Mouse (Mus musculus) CH12.LX (cell line): ENCODE measurements at regions not wholly inside any gene's neighbourhood (a gene's known extent, or its start where the extent isn't known, plus 50 kb on each side); places are given as distances from the start of the nearest gene placed in this dataset.

Source experiments
- CHD2 ChIP-seq: IDR thresholded peaks from 2 replicates; pipeline ENCODE4 v1.6.1; 2011; ENCODE audit warnings: low read length, improper control_type of control experiment
- CTCF ChIP-seq, 2 experiments: IDR thresholded peaks in 1 of 2; conservative IDR thresholded peaks in 1 of 2; 2 replicates each; pipeline ENCODE4 v1.5.1; 2011 to 2012; ENCODE audit warnings: low read depth in 2 of 2, low read length in 2 of 2, improper control_type of control experiment in 1 of 2, inconsistent platforms in 1 of 2, mild to moderate bottlenecking in 1 of 2, moderate library complexity in 1 of 2
- EP300 ChIP-seq: IDR thresholded peaks from 2 replicates; pipeline ENCODE4 v1.6.1; 2011; ENCODE audit warnings: low read length, improper control_type of control experiment
- MAX ChIP-seq: IDR thresholded peaks from 2 replicates; pipeline ENCODE4 v1.6.1; 2011; ENCODE audit warnings: low read length, improper control_type of control experiment
- MEF2A ChIP-seq: IDR thresholded peaks from 2 replicates; pipeline ENCODE4 v1.6.1; 2014; ENCODE audit warnings: low read depth, mild to moderate bottlenecking, inconsistent platforms, low read length, improper control_type of control experiment, borderline replicate concordance
- NELFE ChIP-seq: IDR thresholded peaks from 2 replicates; pipeline ENCODE4 v1.6.1; 2011; ENCODE audit warnings: low read depth, low read length, improper control_type of control experiment
- POLR2A ChIP-seq: IDR thresholded peaks from 2 replicates; pipeline ENCODE4 v1.6.1; 2011; ENCODE audit warnings: low read depth, mild to moderate bottlenecking, improper control_type of control experiment, low read length
- TCF12 ChIP-seq: IDR thresholded peaks from 2 replicates; pipeline ENCODE4 v1.6.1; 2014; ENCODE audit warnings: low read depth, mild to moderate bottlenecking, inconsistent platforms, low read length, improper control_type of control experiment
- USF1 ChIP-seq: IDR thresholded peaks from 2 replicates; pipeline ENCODE4 v1.6.1; 2014; ENCODE audit warnings: low read depth, mild to moderate bottlenecking, inconsistent platforms, low read length, improper control_type of control experiment
- ZNF384 ChIP-seq: IDR thresholded peaks from 2 replicates; pipeline ENCODE4 v1.6.1; 2012; ENCODE audit warnings: low read depth, low read length, improper control_type of control experiment, inconsistent platforms

- TF ChIP-seq MEF2A (no peak), POLR2A (no peak), CHD2 (no peak), EP300 (no peak), CTCF (conservative IDR thresholded peaks at IDR 0.05 in 1 of 2, IDR thresholded peaks at IDR 0.05 in 1 of 2; ENCODE audit: low read depth in 2 of 2, low read length in 2 of 2) (no peak), USF1 (no peak), MAX (no peak), TCF12 (no peak), ZNF384 (no peak), NELFE (no peak)
Observed at GRCm38 (mm10) chr7:123068241-123068640, 55.4 kb upstream of the Tnrc6a start.
